Mouse (Mus musculus) heart, embryonic 12.5 days (tissue): ENCODE data around the gene Actr3. TPM values are rescaled to one million over a fixed set of nuclear protein-coding genes. Genes with fewer than 3 reads are reported as not detected.

Experiments
- ATAC-seq: fragments of 200-750 bp; cut with Nextera tagmentation; 2 replicates; pipeline ENCODE4 v1.8.0; 2017; ENCODE audit warnings: moderate TSS enrichment, moderate library complexity; ENCODE audit not compliant: insufficient number of reproducible peaks, low FRiP score
- H3K27ac ChIP-seq: fragments of 300-500 bp; sonication (generic); 2 replicates; pipeline ENCODE4 v1.5.1; 2016; ENCODE audit warnings: mild to moderate bottlenecking, moderate library complexity; ENCODE audit not compliant: poor library complexity, severe bottlenecking
- H3K27me3 ChIP-seq: fragments of 300-500 bp; sonication (generic); replicated peaks from 2 replicates; pipeline ENCODE4 v1.6.1; 2016; ENCODE audit warnings: mild to moderate bottlenecking, moderate library complexity
- H3K36me3 ChIP-seq: fragments of 300-500 bp; sonication (generic); 2 replicates; pipeline ENCODE4 v1.6.1; 2016; ENCODE audit warnings: mild to moderate bottlenecking, moderate library complexity
- H3K4me1 ChIP-seq: fragments of 300-500 bp; sonication (generic); replicated peaks from 2 replicates; pipeline ENCODE4 v1.6.1; 2016; ENCODE audit warnings: mild to moderate bottlenecking
- H3K4me2 ChIP-seq: fragments of 300-500 bp; sonication (generic); 2 replicates; pipeline ENCODE4 v1.6.1; 2016; ENCODE audit warnings: mild to moderate bottlenecking, moderate library complexity
- H3K4me3 ChIP-seq: fragments of 300-500 bp; sonication (generic); 2 replicates; pipeline ENCODE4 v1.5.1; 2016; ENCODE audit warnings: mild to moderate bottlenecking
- H3K9ac ChIP-seq: fragments of 300-500 bp; sonication (generic); 2 replicates; pipeline ENCODE4 v1.6.1; 2016; ENCODE audit warnings: mild to moderate bottlenecking, moderate library complexity
- H3K9me3 ChIP-seq: fragments of 300-500 bp; sonication (generic); replicated peaks from 2 replicates; pipeline ENCODE4 v1.6.1; 2016; ENCODE audit warnings: mild to moderate bottlenecking, moderate library complexity
- whole genome bisulfite sequencing: fragments of 180-500 bp; shearing (Covaris S2); methylation state at CpG from one replicate; pipeline ENCODE4 v1.1.7; 2016; 5-methylcytosine and 5-hydroxymethylcytosine counted together
- polyA plus RNA-seq: library from polyadenylated mRNA; unstranded; fragments of >200 nt; fragmentation: Nextera tagmentation; extraction: Ambion mirVana; gene quantifications from 2 replicates; pipeline ENCODE4 v1.2.1, GENCODE M21; 2016

The Actr3 gene
- polyA plus RNA-seq, 1 experiment from 2014 or later, result 301 TPM

DNA sequence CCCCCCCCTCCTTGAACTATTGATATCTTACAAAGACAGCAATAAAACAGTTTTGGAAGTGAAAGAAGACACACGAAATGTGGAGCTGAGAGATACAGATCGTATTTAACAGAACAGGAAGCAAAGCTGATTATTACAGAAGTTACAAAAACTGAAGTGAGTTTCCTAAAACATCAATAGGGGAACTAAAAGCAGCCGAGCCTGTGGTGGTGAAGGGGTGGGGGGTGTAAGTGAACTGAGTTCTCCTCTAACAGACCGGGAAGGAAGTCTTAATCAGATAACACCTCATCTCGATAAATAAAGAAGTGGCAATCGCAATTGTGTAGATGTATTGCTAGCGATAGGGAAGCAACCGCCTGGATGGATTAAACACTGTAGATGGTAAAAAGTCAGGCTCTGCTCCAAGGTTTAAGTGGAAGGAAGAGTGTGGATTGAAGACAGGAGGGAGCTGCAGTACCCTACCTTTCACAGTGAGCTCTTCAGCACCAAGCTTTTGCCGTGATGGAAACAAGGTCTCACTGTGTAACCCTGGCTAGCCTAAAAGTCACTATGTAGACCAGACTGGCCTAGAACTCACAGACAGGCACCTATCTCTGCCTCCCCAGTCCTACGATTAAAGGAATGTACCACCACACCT, 31.2 kb upstream of the Actr3 start:
- no peak for ATAC-seq
- Histone ChIP-seq H3K27ac (no peak overlapping the region), H3K9me3 (peaks cover 3% of the 10 kb centered on the region; the same call in 1 of the 2 replicates), H3K9ac (no peak overlapping the region), H3K4me1 (no peaks in the 10 kb centered on the region), H3K36me3 (no peaks in the 10 kb centered on the region), H3K27me3 (no peaks in the 10 kb centered on the region), H3K4me3 (no peak overlapping the region), H3K4me2 (no peak overlapping the region)
- 57% methylated on average over 10 of the region's 10 CpGs for WGBS

DNA sequence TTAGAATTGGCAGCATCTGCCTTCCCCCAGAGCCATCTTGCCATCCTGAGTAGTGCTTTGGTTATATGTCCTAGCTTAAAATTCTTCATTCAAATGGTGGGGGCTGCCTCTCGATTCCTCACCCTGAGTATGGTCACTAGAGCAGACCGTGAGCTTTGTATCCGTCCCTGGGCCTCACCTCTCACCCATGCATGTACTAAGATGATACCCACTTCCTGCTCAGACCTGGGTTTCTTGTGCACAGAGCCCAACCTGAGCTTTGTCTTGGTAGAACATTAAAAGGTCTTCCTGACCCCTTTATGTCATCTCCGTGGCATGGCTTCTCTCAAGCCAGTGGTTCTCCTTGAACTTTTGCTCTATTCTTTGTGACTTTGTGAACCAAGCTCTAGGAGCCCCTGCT, 28.5 kb upstream of the Actr3 start:
- H3K36me3 ChIP-seq, result no peaks in the 10 kb centered on the region
- no peak overlapping the region for H3K27ac ChIP-seq
- no peaks in the 10 kb centered on the region for H3K27me3 ChIP-seq
- 90% methylated on average over 4 of the region's 4 CpGs for WGBS
- no peak overlapping the region for H3K9ac ChIP-seq
- H3K4me1 ChIP-seq, result no peaks in the 10 kb centered on the region
- H3K4me2 ChIP-seq, result no peak overlapping the region
- H3K9me3 ChIP-seq, result peaks cover 3% of the 10 kb centered on the region; the same call in 1 of the 2 replicates
- no peak for ATAC-seq
- no peak overlapping the region for H3K4me3 ChIP-seq

DNA sequence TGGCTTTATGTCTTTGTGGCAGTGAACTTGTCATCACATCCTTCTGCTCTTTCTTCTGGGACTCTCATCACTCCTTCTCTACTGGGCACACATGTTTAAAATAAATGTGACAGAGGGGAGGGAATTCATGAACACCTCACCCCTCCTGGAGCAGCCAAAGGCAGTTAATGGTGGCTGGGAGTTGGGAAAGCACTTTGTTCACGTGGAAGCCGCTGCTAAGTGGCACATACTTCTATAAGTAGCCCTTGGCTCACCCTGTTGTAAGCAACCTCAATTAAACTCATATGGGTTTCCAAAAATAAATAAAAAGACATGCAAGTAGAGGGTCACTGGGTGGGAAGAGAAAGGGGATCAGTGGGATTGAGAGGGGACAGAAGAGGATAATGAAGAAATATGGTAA, 27.8 kb upstream of the Actr3 start:
- 46% methylated on average over 2 of the region's 2 CpGs for WGBS
- ATAC-seq, result no peak
- H3K36me3 ChIP-seq, result no peaks in the 10 kb centered on the region

DNA sequence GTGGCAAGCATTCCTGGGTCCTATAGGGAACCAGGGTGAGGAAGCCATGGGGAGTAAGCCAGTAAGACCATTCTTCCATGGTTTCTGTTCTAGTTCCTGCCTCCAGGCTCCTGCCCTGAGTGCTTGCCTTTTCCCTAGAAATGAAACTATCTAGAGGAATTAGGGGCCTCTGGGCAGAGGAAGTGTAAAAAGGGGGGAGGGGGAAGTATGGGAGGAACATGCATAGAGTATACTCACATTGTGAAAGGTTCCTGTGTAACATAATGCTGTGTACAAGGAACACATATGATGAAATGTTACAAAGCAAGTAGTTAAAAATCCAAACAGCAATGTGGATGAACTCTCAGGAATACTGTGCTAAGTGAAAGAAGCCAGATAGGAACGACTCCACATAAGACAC, 27.4 kb upstream of the Actr3 start:
- no peak overlapping the region for H3K4me2 ChIP-seq
- no peak overlapping the region for H3K27ac ChIP-seq
- no peaks in the 10 kb centered on the region for H3K36me3 ChIP-seq
- no peaks in the 10 kb centered on the region for H3K4me1 ChIP-seq
- no peak for ATAC-seq
- H3K9ac ChIP-seq, result no peak overlapping the region
- WGBS, result 66% methylated on average over 1 of the region's 1 CpGs
- no peaks in the 10 kb centered on the region for H3K27me3 ChIP-seq
- H3K4me3 ChIP-seq, result no peak overlapping the region
- peaks cover 3% of the 10 kb centered on the region; the same call in 1 of the 2 replicates for H3K9me3 ChIP-seq

More for the DNA sequence above, 27.8 kb upstream of the Actr3 start:
- no peaks in the 10 kb centered on the region for H3K27me3 ChIP-seq
- H3K4me2 ChIP-seq, result no peak overlapping the region
- H3K9ac ChIP-seq, result no peak overlapping the region
- peaks cover 3% of the 10 kb centered on the region; the same call in 1 of the 2 replicates for H3K9me3 ChIP-seq
- H3K27ac ChIP-seq, result no peak overlapping the region
- H3K4me1 ChIP-seq, result no peaks in the 10 kb centered on the region
- H3K4me3 ChIP-seq, result no peak overlapping the region

DNA sequence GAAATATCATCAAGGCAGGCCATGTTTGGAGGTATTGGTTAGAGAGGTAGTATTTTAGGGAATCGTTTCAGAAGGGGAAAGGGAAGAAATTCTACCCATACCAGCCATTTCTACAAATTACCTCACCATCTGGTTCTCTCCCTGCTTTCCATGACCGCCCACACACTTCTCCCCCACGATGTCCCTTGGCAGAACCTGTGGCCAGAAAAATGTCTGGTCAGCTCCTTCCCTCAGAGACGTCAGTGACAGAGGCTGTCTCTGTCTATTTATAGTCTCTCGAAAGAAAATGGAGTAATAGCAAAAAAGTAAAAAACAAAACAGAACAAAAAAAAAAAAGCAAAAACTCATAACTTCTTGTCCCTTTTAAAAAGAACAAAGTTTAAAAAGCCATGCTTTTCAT, 23.0 kb upstream of the Actr3 start:
- H3K27ac ChIP-seq, result no peak overlapping the region
- H3K9ac ChIP-seq, result no peak overlapping the region
- peaks cover 3% of the 10 kb centered on the region; the same call in 1 of the 2 replicates for H3K9me3 ChIP-seq
- no peaks in the 10 kb centered on the region for H3K27me3 ChIP-seq
- H3K4me3 ChIP-seq, result no peak overlapping the region
- H3K4me2 ChIP-seq, result no peak overlapping the region
- no peak for ATAC-seq
- WGBS, result 41% methylated on average over 5 of the region's 5 CpGs
- H3K36me3 ChIP-seq, result no peaks in the 10 kb centered on the region
- H3K4me1 ChIP-seq, result no peaks in the 10 kb centered on the region

DNA sequence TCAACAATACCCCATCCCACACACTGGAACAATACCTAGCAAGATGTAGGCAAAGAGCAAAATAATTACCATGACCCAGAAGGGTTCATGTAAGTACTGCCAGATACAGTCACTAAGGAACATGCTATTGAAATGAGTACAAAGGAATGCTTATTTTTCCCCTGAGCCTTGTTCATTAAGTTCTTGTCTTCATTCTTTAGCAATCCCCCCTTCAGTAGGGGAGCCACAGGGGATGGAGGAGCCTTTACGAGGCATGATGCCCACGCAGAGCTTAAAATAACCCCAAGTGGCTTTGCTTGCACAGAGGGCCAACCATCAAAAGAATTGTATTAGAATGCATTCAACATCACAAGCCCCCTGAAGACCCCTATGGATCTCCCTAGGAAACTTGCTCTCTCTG, 19.6 kb upstream of the Actr3 start:
- Histone ChIP-seq H3K4me3 (no peak overlapping the region), H3K4me1 (no peaks in the 10 kb centered on the region), H3K36me3 (no peaks in the 10 kb centered on the region), H3K9me3 (no peaks in the 10 kb centered on the region), H3K27me3 (no peaks in the 10 kb centered on the region), H3K27ac (no peak overlapping the region), H3K9ac (no peak overlapping the region), H3K4me2 (no peak overlapping the region)
- no peak for ATAC-seq
- WGBS, result 55% methylated on average over 2 of the region's 2 CpGs

DNA sequence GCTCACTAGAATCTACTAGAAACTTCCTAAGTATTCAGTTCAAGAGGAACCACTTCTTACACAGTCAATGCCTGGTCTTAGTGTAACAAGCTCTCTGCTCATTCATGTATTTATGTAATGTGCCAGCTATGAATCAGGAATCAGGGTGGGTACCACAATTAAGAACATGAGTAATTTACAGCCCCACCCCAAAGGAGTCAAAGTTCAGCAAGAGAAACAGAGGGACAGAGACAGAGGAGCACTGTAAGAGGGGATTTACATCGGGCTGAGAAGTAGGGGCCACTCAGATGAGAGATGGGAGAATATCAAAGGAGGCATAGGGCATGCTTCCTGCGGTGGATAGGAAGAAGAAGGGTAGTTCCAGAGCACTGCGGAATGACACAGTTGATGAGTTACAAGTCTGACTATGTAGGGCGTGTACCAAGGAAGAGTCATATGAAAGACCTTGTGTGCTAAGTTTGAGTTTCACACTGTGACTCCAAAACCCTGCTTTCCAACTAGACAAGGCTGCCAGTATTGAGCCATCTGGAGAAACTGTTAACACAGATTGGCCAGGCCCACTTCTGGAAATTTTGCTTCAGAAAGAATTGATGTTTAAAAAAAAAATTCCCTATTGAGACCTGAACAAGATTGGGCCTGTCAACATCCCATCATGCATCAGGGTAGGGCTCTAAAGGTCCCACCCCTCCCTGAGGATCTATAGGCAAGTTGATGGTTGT, 14.9 kb upstream of the Actr3 start:
- no peak overlapping the region for H3K4me2 ChIP-seq
- 76% methylated on average over 4 of the region's 4 CpGs for WGBS
- H3K9me3 ChIP-seq, result no peaks in the 10 kb centered on the region
- no peak overlapping the region for H3K9ac ChIP-seq
- no peak overlapping the region for H3K4me3 ChIP-seq
- H3K4me1 ChIP-seq, result no peaks in the 10 kb centered on the region
- H3K27me3 ChIP-seq, result no peaks in the 10 kb centered on the region
- no peak overlapping the region for H3K27ac ChIP-seq
- ATAC-seq, result no peak
- H3K36me3 ChIP-seq, result no peaks in the 10 kb centered on the region

DNA sequence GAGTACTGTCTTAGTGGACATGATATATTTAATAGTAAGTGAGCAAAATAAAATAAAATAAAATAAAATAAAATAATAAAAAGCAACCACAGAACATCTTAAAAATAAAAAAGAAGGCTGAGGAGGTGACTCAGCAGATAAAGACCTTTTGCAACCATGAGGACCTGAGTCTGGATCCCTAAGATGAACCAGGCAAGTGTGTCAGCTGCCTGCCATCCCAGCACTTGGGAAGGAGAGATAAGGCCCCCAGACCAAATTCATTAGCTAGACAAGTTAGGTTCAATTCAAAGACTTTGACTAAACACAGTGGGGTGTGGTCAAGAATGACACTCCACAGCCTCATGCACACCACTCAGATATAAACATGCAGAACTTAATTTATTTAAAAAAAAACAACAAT, 12.4 kb upstream of the Actr3 start:
- Histone ChIP-seq H3K4me1 (no peaks in the 10 kb centered on the region), H3K27me3 (no peaks in the 10 kb centered on the region), H3K4me2 (no peak overlapping the region), H3K36me3 (no peaks in the 10 kb centered on the region), H3K9ac (no peak overlapping the region), H3K27ac (no peak overlapping the region), H3K4me3 (no peak overlapping the region), H3K9me3 (no peaks in the 10 kb centered on the region)
- no peak for ATAC-seq

DNA sequence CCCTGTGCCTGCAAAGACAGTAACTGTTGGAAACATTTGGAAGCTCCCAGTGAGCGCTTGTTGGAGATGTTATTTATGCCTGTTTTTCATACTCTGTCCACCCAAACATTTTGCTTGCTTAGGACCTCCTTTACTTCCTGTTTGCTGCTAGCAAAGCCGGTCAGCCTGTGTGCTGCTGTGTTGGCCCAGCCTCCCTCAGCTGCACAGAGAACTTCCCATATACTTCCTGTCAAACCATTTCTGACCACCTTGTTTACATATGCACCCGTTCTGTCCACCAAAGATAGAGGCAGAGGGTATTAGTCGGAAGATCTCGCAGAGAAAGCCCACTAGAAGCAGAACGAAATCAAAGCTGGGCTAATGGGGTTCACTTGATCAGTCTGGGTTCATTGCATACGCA, 6.2 kb upstream of the Actr3 start:
- Histone ChIP-seq H3K9ac (no peak overlapping the region), H3K4me1 (no peaks in the 10 kb centered on the region), H3K4me3 (no peak overlapping the region), H3K36me3 (no peaks in the 10 kb centered on the region), H3K9me3 (no peaks in the 10 kb centered on the region), H3K27ac (no peak overlapping the region), H3K27me3 (no peaks in the 10 kb centered on the region), H3K4me2 (no peak overlapping the region)
- 62% methylated on average over 7 of the region's 7 CpGs for WGBS
- ATAC-seq, result no peak

DNA sequence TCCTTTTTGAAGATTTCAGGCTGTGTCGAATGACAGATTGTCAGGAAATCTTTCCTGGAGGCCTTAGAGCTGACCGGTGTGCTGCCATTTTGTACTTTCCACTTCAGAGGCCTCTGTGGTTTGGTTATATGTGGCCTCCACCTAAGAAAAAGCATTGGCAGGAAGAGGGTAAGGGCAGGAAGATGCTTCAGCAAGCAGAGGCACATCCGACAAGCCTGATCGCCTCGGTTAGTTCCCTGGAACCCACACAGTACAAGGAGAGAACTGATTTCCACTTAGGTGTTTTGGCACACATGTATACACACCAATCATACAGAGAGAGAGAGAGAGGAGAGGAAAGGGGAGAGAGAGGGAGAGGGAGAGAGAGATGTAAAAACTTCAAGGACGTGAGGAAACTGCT, 5.7 kb upstream of the Actr3 start:
- no peak for ATAC-seq
- WGBS, result 77% methylated on average over 6 of the region's 6 CpGs
- no peak overlapping the region for H3K27ac ChIP-seq
- no peaks in the 10 kb centered on the region for H3K36me3 ChIP-seq
- no peaks in the 10 kb centered on the region for H3K9me3 ChIP-seq
- H3K4me2 ChIP-seq, result no peak overlapping the region
- no peak overlapping the region for H3K4me3 ChIP-seq
- H3K4me1 ChIP-seq, result 0 out of 2 replicates have a peak, but pooled peaks cover 2% of the 10 kb centered on the region
- H3K27me3 ChIP-seq, result no peaks in the 10 kb centered on the region
- no peak overlapping the region for H3K9ac ChIP-seq

DNA sequence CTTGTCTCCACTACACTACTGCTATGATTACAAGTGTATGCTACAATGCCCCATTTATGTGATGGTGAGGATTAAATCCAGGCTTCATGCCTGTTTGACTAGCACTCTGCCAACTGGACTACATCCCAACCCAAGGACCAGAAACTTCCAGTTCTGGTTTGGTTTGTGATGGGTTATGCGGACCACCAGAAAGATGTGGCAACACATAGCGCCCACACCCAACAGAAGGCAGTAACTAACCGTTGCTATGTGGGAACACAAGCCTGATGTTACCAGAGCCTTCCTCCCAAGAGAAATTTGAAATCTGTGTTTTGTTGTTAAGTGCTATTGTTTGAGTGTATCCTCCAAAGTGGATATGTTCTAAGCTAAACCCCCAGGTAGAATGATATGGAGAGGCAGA, 4.0 kb upstream of the Actr3 start:
- Histone ChIP-seq H3K4me2 (no peak overlapping the region), H3K9ac (no peak overlapping the region), H3K27me3 (no peaks in the 10 kb centered on the region), H3K9me3 (no peaks in the 10 kb centered on the region), H3K4me1 (0 out of 2 replicates have a peak, but pooled peaks cover 3% of the 10 kb centered on the region), H3K4me3 (no peak overlapping the region), H3K27ac (no peak overlapping the region), H3K36me3 (no peaks in the 10 kb centered on the region)
- no peak for ATAC-seq
- 86% methylated on average over 3 of the region's 3 CpGs for WGBS
